Mouse (Mus musculus): ENCODE results near the gene Slc9b1.

Slc9b1 gene

GRCm38 (mm10) chr3:135379868-135380267 is 32.0 kb downstream of the Slc9b1 start:
- no peak for DNase-seq (ENCODE audit: low spot score)

GRCm38 (mm10) chr3:135393186-135393585 is 45.4 kb downstream of the Slc9b1 start:
- DNase-seq (ENCODE audit: low spot score) = no peak

GRCm38 (mm10) chr3:135395085-135395484 is 47.3 kb downstream of the Slc9b1 start:
- no peak for DNase-seq (ENCODE audit: low spot score)

DNA sequence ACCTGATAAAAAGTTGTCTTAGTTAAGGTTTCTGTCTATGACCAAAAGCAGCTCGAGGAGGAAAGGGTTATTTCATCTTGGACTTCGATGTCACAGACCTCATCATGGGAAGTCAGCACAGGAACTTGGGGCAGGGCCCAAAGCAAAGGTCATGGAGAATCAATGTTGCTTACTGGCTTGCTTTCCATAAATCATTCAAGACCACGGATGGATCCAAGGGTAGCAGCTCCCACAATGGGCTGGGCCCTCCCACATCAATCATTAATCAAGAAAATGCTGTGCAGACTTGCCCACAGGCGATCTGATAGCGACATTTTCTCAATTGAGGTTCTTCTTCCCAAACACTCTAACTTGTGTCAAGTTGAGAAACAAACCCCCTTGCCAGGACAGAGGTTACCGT is 48.3 kb downstream of the Slc9b1 start:
- peak; percentile 71 for DNase-seq (ENCODE audit: low spot score)

- DNase-seq (ENCODE audit: low spot score) = peak; percentile 43
Measured at GRCm38 (mm10) chr3:135397112-135397511, 49.3 kb downstream of the Slc9b1 start.

DNA sequence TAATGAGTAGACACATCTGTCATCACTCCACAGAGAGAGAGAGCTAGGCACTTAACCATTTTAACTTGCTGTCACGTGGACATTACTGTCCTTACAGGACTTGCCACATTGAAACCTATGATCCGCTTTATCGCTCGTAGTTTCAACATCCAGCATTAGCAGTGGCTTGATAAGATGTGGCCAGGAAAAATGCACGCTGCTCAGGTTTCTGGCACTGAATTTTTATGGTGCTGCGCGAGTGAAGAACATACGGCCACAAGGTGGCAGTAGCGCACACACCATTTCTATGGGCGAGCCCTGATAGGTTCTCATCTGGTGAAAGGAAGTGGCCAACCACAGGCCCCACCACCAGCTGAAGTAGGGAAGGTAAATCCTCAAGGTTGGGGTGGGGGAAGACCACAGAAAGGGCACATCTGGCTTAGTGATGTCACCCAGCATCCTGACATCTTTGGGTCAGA is 54.4 kb downstream of the Slc9b1 start:
- peak; percentile 91 for DNase-seq (ENCODE audit: low spot score)

DNA sequence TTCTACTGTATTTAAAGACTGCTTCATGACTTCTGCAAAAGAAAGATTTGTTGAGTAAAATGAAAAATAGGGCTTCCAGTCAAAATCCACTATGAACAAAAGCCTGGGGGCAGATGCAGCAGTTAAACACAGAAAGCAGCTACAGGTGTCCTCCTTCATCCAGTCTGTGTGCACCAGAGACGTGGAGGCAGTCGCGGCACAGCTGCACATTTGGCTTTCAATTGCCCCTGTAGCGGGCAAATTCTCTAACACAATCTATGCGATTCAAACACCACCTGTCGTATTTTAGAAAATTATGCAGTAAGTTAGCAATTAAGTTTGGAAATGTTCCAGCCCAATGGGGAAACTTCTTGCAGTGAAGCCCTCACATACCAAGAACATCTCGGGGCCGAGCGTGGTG is 55.4 kb downstream of the Slc9b1 start:
- no peak for DNase-seq (ENCODE audit: low spot score)

DNA sequence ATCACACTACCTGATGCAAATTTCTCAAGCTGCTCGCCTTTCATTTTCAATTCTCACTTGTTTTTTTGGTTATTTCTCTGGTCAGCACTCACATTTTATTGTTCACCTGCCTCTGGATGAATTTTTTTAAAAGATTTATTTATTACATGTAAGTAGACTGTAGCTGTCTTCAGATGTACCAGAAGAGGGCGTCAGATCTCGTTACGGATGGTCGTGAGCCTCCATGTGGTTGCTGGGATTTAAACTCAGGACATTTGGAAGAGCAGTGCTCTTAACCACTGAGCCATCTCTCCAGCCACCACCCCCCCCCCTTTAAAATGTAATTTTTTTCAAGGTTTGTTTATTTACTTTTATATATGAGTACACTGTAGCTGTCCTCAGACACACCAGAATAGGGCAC is 56.0 kb downstream of the Slc9b1 start:
- DNase-seq (ENCODE audit: low spot score) = no peak

- peak; percentile 48 for DNase-seq (ENCODE audit: low spot score)
Measured at GRCm38 (mm10) chr3:135404599-135404998, 56.8 kb downstream of the Slc9b1 start.

- no peak for DNase-seq (ENCODE audit: low spot score)
Measured at GRCm38 (mm10) chr3:135407351-135407750, 59.5 kb downstream of the Slc9b1 start.

DNA sequence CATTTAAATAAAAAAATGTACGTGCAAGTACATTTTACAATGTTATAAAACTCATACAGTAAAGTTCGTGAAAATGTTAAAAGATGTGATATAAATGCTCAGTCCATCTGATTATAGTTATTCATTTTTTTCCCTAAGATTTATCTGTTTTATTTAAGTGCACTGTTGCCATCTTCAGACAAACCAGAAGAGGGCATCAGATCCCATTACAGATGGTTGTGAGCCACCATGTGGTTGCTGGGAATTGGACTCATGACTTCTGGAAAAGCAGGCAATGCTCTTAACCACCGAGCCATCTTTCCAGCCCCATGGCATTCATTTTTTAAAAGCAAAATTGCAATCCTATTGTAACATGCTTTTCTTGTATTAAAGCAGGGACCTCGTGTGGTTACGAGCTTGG is 61.4 kb downstream of the Slc9b1 start:
- no peak for DNase-seq (ENCODE audit: low spot score)

DNA sequence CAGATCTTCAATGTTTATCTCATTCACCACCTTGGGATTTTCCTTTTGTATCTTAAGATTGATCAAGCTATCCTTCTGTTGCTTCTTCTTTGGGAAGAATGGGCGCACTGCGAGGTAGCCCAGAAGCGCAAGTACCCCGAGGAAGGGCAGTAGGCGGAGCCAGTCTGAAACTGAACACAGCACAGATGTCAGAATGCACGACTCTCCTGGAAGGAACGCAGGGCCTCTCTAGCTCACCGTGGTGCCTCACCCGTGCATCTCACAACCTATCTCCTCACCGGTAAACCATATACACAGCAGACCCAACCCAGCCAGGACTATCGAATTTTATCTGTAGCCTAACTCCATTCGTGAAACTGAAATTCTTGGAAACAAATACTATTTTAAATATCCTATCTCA is 63.2 kb downstream of the Slc9b1 start:
- no peak for DNase-seq (ENCODE audit: low spot score)

GRCm38 (mm10) chr3:135411824-135412223 is 64.0 kb downstream of the Slc9b1 start:
- DNase-seq (ENCODE audit: low spot score) = no peak

GRCm38 (mm10) chr3:135417245-135417644 is 69.4 kb downstream of the Slc9b1 start:
- no peak for DNase-seq (ENCODE audit: low spot score)

DNA sequence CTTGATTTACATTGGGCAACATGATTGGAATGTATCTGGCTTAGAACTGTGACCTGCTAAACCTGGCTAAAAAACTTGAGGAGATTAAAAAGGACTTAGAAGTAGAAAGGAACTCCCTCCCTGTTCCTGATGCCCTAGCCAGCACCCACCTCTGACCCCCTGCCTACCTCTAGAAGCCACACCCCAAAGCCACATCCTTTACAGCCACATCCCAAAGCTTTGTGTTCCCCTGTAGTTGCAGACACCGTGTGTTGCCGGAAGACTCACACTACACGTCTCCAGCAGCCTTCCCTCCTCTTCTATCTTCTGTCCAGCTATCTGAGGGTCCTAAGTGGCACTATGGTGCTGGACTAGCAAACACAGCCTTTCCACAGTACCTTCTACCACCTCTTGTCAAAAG is 70.0 kb downstream of the Slc9b1 start:
- no peak for DNase-seq (ENCODE audit: low spot score)

DNA sequence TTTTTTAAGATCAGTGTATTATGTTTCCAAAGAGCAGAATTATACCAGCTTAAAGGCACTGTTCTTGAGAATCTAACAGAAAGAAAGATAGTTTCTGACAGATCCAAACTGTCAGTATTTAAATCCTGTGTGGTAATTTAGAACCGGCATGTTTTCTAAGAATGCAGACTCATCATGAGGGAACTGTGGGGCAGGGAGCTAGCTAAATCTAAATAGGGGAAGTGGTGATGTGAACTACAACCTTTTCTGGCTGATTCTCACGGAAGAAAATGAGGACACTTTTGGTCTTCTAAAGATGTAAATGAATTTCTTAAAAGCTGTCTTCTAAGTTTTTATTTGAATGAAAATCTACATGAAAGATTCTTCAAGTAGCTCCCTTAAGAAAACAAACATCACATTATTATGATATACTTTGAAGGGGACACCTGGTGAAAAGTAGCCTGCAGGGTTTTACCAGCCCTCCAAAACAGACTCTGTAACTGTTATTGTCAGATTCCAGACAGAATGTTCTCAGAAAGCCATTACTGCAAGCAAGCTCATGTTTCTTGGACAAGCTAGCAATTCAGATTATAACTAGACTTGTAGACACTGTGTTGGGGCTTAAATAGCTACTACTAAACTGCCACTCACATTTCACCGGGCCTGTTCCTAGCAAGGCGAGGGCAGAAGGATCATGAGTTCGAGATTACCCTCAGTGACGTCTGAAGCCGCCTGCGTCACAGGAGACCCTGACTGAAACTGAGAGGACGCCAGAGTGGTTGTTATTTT is 72.9 kb downstream of the Slc9b1 start:
- DNase-seq (ENCODE audit: low spot score) = no peak

- no peak for DNase-seq (ENCODE audit: low spot score)
Measured at GRCm38 (mm10) chr3:135421310-135421594, 73.4 kb downstream of the Slc9b1 start.

- no peak for DNase-seq (ENCODE audit: low spot score)
Measured at GRCm38 (mm10) chr3:135422232-135422855, 74.5 kb downstream of the Slc9b1 start.

GRCm38 (mm10) chr3:135422856-135423607 is 75.2 kb downstream of the Slc9b1 start:
- DNase-seq (ENCODE audit: low spot score) = peak; percentile 80

DNA sequence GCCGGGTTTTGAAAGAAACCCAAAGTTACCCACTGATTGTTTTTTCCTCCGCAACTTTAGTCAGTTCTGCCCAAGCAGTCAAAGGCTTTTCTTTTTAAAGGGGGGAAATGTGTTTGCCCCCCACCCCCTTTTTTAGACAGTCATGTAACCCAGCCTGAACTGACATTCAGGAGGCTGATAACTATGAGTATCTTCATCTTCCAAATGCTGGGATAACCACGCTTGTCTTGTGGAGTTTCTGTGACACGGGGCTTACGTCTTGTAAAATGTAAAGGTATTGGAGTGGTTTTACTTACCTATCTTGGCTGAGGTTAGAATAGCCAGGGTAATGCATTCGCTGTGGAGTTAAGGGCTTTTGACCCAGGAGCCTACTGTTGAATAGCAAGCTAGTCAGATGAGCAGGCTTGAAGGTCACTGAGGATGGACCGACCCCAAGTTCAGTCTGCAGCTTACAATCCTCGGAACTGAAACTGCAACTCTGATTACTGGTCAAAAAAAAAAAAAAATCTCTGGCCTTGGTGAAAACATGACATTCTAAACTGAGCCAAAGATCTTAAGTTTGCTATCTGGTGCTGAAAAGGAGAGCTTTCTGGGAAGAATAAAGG is 75.9 kb downstream of the Slc9b1 start, which contains the start of gene Cisd2:
Gene Cisd2, minus strand, starts transcription at position 318 of the 605 bp plus-strand sequence.
- peak; percentile 58 for DNase-seq (ENCODE audit: low spot score)

DNA sequence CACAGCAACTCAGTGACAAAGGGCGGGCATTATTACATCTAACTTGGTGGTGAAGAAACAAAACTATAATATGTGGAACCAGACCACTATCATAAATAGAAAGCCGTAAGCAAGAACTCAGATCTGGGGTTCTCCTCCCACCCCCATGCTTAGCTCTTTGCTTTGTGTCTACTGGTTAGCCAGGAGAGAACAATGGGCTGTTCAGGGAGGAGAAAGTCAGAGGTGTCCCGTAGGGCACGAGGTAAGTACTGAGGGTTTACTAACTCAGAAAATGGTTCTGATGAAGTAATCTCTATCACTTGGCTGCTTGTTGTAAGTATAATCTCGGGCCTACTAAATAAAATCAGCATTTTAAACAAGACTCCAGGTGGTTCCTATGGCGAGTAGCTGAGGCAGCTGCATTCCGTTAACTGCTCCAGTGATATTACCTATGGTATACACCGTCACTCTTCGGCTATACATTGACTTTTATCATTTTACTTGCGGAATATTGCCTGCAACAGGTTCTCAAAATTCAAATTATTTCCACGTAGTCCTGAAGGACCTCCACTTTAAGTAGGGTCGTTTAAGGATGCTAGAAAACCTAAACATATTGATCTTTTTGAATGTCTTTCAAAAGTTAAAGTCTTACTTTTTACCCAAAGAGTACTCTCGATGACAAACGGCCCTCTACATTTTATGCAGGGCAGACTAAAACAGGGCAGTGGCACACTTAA is 89.2 kb downstream of the Slc9b1 start:
- no peak for DNase-seq (ENCODE audit: low spot score)
